Mouse (Mus musculus) lung, postnatal 0 days (tissue): ENCODE measurements around the gene Ifna5.

Source experiments
- CTCF ChIP-seq: IDR thresholded peaks from 2 replicates; pipeline ENCODE4 v1.5.1; 2016; ENCODE audit warnings: antibody characterized with exemption, mild to moderate bottlenecking
- EP300 ChIP-seq: IDR thresholded peaks from 2 replicates; pipeline ENCODE4 v1.6.1; 2016; ENCODE audit warnings: antibody characterized with exemption, mild to moderate bottlenecking, control low read depth

GRCm38 (mm10) chr4:88819659-88820058, 15.7 kb upstream of the Ifna5 start, which contains the start of gene Ifna11:
- TF ChIP-seq CTCF (no peak), EP300 (no peak)
